Mouse (Mus musculus) cerebellum, postnatal 4 days (tissue): Measurements from ENCODE around the gene Prpf19.

Source experiments
- DNase-seq, 2 experiments: peaks; one replicate each; pipeline ENCODE4 v3.0.0; 2022; ENCODE audit warnings: low spot score in 2 of 2, mixed read lengths in 1 of 2

Prpf19 gene

DNA sequence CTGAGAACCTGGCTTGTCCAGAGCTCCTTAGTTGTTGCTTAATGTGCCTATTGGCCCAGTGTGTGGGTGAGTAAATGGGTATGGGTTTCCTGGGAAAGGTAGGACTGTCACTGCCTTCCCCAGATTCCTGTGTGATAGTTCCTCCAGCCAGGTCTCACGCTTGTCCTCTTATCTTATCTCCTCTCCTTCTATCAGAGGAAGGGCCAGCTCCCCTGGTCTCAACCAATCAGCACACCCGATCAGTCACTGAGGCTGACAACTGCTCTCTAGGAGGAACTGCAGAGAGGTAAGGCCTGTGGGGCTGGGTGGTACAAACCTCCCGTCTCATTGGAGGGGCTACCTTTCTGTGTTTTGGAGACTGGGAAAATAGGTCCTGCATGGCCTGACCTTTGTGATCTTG is 43.7 kb downstream of the Prpf19 start:
- DNase-seq = no peak

DNA sequence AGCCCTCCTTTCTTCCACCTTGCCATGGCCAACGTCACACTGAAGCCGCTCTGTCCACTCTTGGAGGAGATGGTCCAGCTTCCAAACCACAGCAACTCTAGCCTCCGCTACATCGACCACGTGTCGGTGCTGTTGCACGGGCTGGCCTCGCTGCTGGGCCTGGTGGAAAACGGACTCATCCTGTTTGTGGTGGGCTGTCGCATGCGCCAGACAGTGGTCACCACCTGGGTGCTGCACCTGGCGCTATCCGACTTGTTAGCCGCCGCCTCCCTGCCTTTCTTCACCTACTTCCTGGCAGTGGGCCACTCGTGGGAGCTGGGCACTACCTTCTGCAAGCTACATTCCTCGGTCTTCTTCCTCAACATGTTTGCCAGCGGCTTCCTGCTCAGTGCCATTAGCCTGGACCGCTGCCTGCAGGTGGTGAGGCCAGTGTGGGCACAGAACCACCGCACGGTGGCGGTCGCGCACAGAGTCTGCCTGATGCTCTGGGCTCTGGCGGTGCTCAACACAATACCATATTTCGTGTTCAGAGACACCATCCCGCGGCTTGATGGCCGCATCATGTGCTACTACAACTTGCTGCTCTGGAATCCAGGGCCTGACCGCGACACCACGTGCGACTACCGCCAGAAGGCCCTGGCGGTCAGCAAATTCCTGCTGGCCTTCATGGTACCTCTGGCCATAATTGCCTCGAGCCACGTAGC is 45.2 kb downstream of the Prpf19 start:
- peak; percentile 63 to 83 for DNase-seq

DNA sequence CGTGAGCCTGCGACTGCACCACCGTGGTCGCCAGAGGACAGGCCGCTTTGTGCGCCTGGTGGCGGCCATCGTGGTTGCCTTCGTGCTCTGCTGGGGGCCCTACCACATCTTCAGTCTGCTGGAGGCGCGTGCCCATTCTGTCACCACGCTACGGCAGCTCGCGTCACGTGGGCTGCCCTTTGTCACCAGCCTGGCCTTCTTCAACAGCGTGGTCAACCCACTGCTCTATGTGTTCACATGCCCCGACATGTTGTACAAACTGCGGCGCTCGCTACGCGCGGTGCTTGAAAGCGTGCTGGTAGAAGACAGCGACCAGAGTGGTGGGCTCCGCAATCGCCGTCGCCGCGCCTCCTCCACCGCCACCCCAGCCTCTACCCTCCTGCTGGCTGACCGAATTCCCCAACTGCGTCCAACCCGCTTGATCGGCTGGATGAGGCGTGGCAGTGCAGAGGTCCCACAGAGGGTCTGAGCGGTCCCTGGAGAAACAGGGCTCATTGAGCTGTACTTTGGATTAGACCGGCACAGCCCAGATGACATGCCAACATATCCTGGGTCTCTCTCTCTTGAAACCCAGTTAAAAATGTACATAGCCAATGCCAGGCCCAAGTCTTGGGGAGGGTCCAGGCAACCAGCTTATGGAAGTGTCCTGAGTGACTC is 45.9 kb downstream of the Prpf19 start:
- DNase-seq = peak in 1 of 2 experiments; percentile 32

DNA sequence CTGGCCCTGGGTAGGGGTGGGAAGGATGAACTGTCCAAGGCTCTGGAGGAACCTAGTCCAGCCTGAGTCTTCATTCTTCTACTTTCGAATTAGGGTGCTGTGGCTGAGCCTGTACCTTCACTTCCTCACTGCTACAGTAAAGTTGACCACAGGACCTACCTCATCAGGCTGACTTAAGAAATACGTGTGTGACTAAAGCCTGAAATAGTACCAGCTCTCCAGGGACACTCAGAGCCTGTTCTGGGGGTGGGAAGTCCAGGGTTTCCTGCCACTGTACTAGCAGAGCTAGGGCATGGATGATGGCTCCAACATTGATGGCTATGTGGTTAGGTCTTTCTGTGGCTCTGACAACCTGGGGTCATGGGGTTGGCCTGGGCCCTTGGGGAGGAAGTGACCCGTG is 48.9 kb downstream of the Prpf19 start:
- DNase-seq = no peak

DNA sequence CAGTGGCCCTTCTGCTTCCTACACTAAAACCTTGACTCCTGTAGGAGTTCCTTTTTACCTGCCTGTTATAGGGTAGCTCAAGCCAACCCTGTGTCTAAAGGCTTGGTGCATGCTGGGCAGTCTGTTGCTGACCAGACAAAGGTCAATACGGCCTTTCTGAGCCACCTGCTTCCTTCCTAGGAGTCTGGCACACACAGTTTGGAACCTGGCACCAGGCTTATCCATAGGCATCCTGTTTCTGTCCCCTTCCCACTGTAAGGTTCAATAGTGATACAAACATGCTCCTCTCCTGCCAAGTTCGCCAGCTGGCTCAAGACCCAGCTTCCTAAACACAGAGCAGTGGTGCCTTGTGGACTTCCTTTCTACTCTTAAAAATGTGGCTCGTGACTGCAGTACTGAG is 51.5 kb downstream of the Prpf19 start:
- DNase-seq = no peak

DNA sequence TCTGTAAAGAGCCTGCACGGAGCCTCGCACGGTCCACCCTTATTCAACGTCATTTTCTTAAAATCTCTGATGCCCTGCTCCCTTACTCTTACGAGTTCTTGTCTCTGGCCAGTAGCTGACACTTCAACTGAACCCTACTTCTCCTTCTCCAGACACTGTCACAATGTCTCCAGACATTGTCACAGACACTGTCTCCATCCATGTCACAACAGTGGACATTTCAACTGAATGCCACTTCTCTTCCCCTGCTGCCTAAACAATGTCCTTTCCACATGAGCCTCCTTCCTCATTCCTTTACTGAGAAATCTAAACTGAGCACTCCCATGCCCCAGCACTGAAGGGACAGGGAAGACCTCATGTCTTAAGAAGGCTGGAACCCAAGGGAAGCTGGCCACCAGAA is 52.2 kb downstream of the Prpf19 start:
- DNase-seq = no peak

DNA sequence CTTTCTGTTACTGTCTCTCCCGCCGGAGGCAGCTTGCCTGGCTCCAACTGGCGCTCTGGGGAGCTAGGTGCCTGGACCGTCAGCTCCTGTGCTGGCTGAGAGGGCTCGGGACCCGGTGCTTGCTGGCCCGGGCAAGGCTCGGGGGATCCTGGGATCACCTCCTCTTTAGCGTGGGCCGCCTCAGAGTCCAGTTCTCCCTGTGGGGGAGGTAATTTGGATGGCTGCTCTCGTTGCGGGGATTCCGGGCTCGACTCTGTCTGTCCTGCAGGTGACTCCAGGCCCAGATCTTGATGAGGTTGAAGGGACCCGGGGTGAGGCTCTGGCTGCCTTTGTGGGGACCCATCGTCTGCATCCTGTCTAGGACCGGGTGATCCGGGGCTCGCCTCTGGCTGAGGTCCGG is 53.4 kb downstream of the Prpf19 start:
- no peak for DNase-seq

DNA sequence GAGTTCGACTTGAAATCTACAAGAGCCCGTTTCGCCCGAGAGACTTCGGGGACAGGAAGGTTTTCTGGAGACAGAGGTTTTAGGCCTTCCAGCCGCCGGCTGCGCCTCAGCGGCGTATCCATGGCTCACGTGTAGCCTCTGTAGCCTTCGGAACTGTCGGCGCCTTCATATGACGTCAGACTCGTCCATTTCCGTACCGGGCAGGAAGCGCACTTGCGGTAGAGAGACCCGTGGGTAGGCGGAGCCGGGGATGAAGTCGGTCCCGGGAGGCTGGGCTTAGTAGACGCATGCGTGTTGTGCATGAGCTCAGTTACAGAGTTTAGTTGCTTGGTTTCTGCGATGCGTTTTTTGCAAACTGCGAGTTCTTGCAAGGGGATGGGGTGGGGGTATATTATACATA is 54.1 kb downstream of the Prpf19 start, which contains the start of gene Ccdc86:
Ccdc86 (minus strand) TSS at position 155 of the 400 bp plus-strand sequence.
- DNase-seq = peak; percentile 89 to 94

DNA sequence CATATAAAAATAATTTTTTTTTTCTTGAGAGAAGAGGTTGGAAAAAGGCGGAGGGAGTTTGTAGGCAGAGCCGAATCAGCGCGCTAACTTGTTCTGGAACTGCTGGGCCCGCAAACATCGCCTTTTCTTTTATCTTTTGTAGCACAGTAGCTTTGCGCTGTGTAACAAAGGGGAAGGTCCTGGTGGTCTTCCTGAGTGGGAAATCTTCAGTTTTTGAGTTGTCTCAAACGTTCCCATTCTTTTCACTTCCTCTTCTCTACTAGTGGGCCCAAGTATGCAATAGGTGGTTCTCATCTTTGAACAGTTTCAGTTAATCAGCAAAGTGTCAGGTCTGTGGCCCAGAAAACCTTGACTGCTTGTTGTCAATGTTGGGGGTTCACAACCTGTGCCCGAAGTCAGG is 54.5 kb downstream of the Prpf19 start:
- DNase-seq = no peak

DNA sequence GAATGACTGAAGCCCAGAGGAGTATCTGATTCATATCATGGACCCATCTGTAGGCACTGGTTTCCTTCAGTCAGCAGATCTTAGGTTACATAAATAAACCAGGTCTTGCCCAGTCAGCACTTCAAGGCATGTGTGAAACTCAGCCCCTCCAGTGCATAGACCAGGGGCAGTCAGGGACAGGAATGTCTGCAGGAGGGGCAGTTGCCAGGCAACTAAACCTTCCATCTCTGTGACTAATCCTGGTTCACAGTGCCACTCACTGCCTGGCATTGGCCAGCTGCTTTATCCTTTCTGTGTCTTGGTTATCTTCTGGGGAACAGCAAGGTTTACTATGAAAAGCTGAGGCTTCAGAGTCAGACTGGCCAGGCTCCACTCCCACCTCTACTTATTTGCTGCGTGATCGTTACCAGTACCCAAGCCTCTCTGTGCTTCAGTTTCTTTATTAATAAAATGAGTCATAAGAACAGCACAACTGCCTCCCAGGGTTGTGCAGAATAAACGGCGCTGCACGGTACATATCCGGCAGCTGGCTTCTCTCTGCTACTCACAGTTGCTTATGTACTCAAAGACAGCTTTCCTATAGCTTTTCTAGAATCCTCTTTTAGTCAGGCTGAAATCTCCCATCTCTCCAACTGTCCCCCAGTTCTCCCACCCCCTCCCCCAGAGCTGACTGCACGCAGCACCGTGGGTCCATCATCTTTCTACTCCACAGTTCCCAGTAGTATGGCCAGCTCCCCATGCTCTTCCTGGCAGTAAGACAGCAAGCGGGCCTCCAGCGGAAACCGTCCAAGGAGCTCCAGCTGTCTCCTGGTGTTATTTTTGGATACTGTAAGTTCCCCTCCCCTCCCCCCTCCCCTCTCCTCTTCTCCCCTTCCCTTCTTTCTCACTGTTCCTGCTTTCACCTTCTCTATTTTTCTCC is 57.2 kb downstream of the Prpf19 start:
- no peak for DNase-seq
